Mouse (Mus musculus): Measurements from ENCODE around the gene Gm16867. TPM values are rescaled to one million over a fixed set of nuclear protein-coding genes. Genes with fewer than 3 reads are reported as not detected.
A peak's percentile ranks its signal among the peaks of the same experiment; 100 is the strongest.
"Not testable (repeated sequence)": the region's sequence is repeated elsewhere in the genome, so short reads cannot be mapped to it uniquely, and the experiment has no call there.

Gm16867 gene
- total RNA-seq, 2 experiments from 2014 or later: 274 to 391 TPM

GRCm38 (mm10) chr14:69470122-69470708 lies 32.9 kb downstream of the Gm16867 start:
- ATAC-seq (replicated peaks; ENCODE audit: low FRiP score, poor library complexity, severe bottlenecking): peak; percentile 39; the same call in 1 of the 2 replicates

GRCm38 (mm10) chr14:69467612-69468366 lies 35.4 kb downstream of the Gm16867 start:
- ATAC-seq (replicated peaks; ENCODE audit: low FRiP score, poor library complexity, severe bottlenecking): not testable (repeated sequence)

GRCm38 (mm10) chr14:69464465-69464864 lies 38.7 kb downstream of the Gm16867 start:
- ATAC-seq (replicated peaks; ENCODE audit: low FRiP score, poor library complexity, severe bottlenecking): not testable (repeated sequence)

- not testable (repeated sequence) for ATAC-seq (replicated peaks; ENCODE audit: low FRiP score, poor library complexity, severe bottlenecking)
Measured at GRCm38 (mm10) chr14:69457691-69458090, 45.5 kb downstream of the Gm16867 start.

GRCm38 (mm10) chr14:69454640-69455039 lies 48.5 kb downstream of the Gm16867 start:
- ATAC-seq (replicated peaks; ENCODE audit: low FRiP score, poor library complexity, severe bottlenecking): not testable (repeated sequence)

GRCm38 (mm10) chr14:69448845-69449244 lies 54.3 kb downstream of the Gm16867 start:
- ATAC-seq (replicated peaks; ENCODE audit: low FRiP score, poor library complexity, severe bottlenecking): not testable (repeated sequence)

- ATAC-seq (replicated peaks; ENCODE audit: low FRiP score, poor library complexity, severe bottlenecking): not testable (repeated sequence)
Measured at GRCm38 (mm10) chr14:69447006-69447405, 56.2 kb downstream of the Gm16867 start.

GRCm38 (mm10) chr14:69443092-69443692 lies 60.0 kb downstream of the Gm16867 start:
- not testable (repeated sequence) for ATAC-seq (replicated peaks; ENCODE audit: low FRiP score, poor library complexity, severe bottlenecking)

GRCm38 (mm10) chr14:69440955-69441354 lies 62.2 kb downstream of the Gm16867 start:
- ATAC-seq (replicated peaks; ENCODE audit: low FRiP score, poor library complexity, severe bottlenecking): not testable (repeated sequence)

- not testable (repeated sequence) for ATAC-seq (replicated peaks; ENCODE audit: low FRiP score, poor library complexity, severe bottlenecking)
Measured at GRCm38 (mm10) chr14:69438678-69439214, 64.4 kb downstream of the Gm16867 start.

GRCm38 (mm10) chr14:69421003-69421402 lies 82.2 kb downstream of the Gm16867 start:
- ATAC-seq (replicated peaks; ENCODE audit: low FRiP score, poor library complexity, severe bottlenecking): not testable (repeated sequence)

- not testable (repeated sequence) for ATAC-seq (replicated peaks; ENCODE audit: low FRiP score, poor library complexity, severe bottlenecking)
Measured at GRCm38 (mm10) chr14:69417545-69417944, 85.6 kb downstream of the Gm16867 start.

Other genes starting within 250 kb of the Gm16867 start
- 4.2 TPM in 1 of 2 replicates, not detected in the other for gene Synb, start 209.1 kb downstream of the Gm16867 start, total RNA-seq (2015; ENCODE audit: low replicate concordance)
- 1.2 and 1.8 TPM in 2 replicates for gene Synb, start 209.1 kb downstream of the Gm16867 start, total RNA-seq (2017; ENCODE audit: low replicate concordance)
- not detected in 2 replicates for gene Gm27179, start 9.2 kb upstream of the Gm16867 start, total RNA-seq (2015; ENCODE audit: low replicate concordance)
- not detected in 2 replicates for gene Gm27179, start 9.2 kb upstream of the Gm16867 start, total RNA-seq (2017; ENCODE audit: low replicate concordance)
- gene Entpd4b, start 52.1 kb upstream of the Gm16867 start, total RNA-seq (2015; ENCODE audit: low replicate concordance): 0.72 and 0.84 TPM in 2 replicates
- gene Entpd4b, start 52.1 kb upstream of the Gm16867 start, total RNA-seq (2017; ENCODE audit: low replicate concordance): 1.2 and 5.3 TPM in 2 replicates